Mouse (Mus musculus) cerebellum, postnatal 4 days (tissue): Measurements from ENCODE around the gene Arhgap31.
"Not testable (repeated sequence)": the region's sequence is repeated elsewhere in the genome, so short reads cannot be mapped to it uniquely, and the experiment has no call there.

ENCODE experiments used
- DNase-seq, 2 experiments: peaks; one replicate each; pipeline ENCODE4 v3.0.0; 2022; ENCODE audit warnings: low spot score in 2 of 2, mixed read lengths in 1 of 2

Arhgap31 gene

DNA sequence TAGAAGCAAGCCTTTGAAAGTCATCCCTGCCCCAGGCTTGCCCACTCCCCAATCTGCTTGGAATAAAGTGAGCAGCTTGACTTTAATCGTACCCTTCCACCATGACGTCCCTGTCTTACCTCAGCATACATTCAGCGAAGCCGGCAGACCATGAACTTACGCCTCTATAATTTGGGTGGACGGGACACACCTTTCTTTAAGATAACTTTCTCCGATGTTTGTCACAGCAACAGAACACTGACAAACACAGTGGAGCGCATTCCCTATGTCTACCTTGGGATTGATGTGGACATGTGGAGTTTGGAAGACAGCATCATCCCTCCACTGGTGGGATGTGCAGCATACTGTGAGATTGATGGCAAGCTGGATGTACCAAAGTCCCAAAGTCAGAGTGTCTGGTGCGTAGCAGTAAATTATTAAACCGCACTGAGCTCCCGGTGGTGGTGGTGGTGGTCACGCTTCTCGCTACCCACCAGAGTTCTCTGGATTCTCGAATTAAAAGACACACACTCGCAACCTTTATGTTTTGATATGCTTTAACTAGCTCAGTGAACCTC lies 15.6 kb upstream of the Arhgap31 start:
- DNase-seq, result no peak

DNA sequence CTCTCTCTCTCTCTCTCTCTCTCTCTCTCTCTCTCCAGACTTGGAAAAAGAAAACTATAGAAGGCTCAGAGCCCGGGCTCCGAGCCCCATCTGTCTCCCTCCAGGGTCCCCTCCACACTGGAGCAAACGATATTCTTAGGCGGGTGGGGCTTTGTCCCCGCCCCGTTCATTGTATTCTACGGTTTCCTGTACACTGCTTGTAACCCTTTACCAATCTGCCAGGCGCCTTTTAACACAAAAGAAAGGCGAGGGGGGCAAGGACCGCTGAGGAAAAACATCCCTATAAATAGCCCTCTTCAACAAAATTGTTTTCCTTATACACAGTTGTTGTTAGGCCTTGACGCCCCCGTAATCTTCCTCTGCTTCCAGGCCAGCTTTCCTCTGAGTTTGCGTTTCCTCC lies 11.9 kb upstream of the Arhgap31 start:
- DNase-seq, result no peak

GRCm38 (mm10) chr16:38724256-38724655 lies 11.2 kb upstream of the Arhgap31 start:
- DNase-seq, result no peak

DNA sequence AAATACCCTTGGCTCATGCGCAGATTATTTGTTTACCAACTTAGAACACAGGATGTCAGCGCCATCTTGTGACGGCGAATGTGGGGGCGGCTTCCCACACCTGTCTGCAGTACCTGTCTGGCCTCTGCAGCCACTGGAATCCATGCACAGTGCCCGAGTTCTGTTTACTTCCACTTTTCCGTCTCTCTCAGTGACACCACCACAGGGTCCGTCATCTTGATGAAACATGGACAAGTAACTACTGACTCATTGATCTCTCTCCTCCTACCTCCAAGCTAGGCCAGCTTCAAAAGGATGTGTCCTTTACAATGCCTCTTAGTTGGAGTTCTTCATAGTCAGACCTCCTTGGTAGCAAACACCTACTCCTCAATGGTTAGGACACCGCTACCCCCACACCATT lies 8.3 kb upstream of the Arhgap31 start:
- no peak for DNase-seq

GRCm38 (mm10) chr16:38714259-38714526 lies 1.1 kb upstream of the Arhgap31 start:
- DNase-seq, result not testable (repeated sequence)

- DNase-seq, result no peak
Observed at GRCm38 (mm10) chr16:38713404-38714258, 557 bp upstream of the Arhgap31 start.

DNA sequence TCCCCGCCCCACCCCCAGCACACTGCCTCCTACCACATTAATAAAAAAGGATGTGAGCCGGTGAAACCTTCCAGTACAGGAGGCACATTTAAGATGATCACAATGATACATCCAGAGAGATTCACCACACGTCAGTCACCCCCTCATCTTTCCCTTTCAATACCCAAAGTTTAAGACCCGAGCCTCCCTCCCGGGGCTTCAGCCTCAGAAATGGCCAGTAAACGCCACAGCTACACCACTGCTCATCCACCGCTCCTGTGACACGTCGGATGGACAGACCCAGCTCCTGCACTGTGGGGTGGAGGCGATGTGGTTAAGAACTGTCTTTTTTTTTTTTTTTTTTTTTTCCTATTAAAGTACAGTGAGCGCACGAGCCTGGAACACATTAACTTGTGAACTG lies 969 bp downstream of the Arhgap31 start:
- no peak for DNase-seq

DNA sequence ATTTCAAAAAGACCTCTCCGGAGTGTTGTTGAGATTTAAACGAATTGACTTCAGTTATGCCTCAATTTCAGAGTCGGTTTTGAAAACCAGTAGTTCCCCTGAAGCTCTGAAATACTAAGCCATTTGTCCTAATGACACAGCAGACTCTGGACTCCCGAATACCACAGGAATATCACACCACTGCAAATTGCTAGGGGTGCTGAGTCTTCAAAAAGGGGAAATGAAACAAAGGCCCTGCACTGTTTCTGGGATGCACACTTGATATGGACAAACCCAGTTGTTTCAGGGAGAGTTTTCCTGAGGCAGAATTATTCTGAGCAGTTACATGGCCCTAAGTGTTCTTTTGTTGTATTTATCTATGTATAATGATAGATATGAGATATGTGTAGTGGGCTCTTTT lies 1.8 kb downstream of the Arhgap31 start:
- DNase-seq, result no peak

DNA sequence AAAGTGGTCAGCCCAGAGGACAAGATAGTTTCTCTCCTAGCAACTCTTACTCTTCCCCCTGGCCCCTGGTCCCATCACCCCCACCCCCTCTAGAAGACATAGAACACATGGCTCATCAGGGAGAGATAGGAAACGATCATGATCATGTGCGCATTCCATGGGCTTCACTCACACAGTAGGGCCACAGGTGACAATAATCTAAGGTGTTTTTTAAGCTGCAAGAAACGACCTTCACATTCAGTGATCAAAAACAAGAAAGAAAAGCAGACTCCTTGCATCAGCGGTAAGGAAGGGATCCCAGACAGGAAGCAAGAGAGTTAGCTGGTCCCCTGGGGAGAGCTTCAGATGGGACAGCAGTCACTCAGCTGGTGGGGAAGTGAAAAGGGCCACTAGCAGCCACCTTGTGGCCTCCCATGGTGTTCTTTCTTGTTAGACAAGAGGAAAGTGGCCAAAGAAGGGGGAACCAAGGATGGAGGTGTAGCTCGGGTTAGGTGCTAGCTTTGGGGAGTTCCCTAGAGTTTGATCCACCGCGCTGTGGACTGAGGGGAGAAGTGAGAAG lies 4.0 kb downstream of the Arhgap31 start:
- no peak for DNase-seq

DNA sequence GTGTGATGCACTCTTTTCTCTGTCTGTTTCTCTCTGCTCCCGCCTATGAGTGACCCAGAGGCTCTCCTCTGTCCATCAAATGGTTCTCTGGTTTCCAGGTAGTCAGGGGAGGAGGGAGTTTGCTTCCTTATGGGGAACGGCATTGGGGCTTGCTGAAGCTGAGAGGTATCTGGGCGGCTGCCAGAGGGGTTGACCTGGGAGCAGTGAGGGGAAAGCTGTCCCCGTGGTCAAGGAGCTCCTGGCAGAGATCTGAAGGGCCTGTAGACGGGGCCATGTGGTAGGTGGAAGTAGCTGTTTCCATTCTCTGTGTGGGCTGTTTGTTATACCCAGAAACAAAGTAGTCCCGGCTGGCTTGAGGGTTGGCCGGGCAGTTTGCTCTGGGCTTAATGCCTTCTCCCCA lies 6.3 kb downstream of the Arhgap31 start:
- no peak for DNase-seq

DNA sequence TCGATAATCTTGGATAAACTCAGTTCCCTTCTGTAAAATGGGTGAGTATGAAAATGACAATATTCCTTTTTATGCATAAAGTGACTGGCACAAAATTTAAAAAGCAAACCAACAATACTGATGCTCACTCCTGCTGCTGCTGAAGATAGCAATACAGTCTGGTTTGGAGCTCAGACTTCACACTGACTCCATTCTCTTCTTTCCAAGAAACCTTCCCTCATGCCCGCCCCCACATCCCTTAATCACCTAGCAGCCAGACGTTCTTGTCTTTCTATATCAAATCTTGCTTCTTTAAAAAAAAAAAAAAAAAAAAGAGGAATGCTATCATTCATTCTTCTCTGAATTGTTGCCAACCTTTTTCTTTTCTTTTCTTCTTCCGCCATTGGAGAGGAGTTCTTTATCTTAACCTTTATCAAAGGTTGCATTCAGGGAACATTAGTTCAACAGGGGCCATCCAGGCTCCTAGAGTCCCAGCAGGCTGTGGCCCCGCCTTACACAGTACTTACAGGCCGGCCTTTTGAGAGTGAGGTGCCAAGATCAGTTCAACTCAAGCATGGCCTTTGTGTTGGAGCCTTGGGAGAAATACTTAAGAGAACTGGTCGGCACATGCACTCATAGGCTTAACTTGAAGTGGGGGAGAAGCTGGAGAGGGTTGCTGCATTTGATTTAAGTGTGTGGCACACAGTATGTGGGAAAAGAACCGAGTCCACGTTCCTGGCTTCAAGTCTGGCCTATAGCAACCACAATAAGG lies 7.4 kb downstream of the Arhgap31 start:
- no peak for DNase-seq

DNA sequence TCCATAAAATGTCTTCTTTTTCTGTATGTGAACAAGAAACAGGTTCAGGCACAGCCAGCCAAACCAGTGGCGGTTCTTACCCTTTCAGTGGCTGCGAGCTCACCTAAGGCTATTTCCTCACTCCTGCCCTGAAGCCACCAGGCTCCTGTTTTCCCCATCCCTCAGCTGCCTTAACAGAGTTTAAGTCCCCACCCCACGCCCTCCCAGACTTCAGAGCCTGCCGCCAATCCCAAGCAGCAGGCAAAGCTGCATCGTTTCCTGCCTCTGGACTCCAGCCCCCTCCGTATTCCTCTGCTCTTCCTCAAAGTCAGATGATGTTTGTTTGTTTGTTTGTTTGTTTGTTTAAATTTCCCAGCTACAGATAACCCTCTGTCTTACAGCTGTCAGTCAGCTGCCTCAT lies 9.6 kb downstream of the Arhgap31 start:
- DNase-seq, result no peak

DNA sequence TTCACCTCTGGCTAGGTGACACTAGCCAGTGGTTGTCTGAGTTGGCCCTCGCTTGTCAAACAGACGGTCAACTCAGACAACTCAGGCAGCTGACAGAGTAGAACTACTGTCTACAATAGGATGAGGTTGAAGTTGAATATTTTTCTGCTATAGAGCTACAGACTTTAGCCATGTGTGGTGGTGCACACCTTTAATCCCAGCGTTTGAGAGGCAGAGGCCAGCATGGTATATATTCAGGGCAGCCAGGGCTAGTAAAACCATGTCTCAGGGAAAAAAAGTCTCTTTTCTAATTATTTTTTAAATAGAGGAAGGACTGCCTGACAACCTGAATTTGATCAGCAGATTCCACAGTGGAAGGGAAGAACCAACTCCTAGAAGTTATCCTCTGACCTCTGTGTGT lies 10.8 kb downstream of the Arhgap31 start:
- no peak for DNase-seq

GRCm38 (mm10) chr16:38701492-38702185 lies 11.4 kb downstream of the Arhgap31 start:
- no peak for DNase-seq

- no peak for DNase-seq
Observed at GRCm38 (mm10) chr16:38700392-38701162, 12.5 kb downstream of the Arhgap31 start.

GRCm38 (mm10) chr16:38697611-38698010 lies 15.5 kb downstream of the Arhgap31 start:
- DNase-seq, result no peak

DNA sequence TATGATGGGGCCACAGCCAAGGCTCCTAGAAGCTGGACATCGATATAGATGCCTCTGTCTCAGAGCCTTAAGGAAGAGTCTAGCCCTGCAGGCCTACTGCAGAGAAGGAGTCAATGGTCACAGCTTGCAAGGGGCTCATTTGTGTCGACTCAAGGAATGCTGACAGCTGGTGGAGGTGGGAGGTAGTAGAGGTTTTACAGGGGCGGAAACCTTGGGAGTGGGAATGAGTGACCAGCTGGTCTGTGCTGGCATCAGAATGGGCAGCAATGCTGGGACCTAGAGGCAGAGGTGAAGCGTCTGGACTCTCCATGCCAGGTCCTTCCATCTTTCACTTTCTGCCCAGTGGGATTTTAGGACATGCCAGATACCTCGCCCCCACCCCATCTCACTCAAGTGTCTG lies 17.5 kb downstream of the Arhgap31 start:
- no peak for DNase-seq

DNA sequence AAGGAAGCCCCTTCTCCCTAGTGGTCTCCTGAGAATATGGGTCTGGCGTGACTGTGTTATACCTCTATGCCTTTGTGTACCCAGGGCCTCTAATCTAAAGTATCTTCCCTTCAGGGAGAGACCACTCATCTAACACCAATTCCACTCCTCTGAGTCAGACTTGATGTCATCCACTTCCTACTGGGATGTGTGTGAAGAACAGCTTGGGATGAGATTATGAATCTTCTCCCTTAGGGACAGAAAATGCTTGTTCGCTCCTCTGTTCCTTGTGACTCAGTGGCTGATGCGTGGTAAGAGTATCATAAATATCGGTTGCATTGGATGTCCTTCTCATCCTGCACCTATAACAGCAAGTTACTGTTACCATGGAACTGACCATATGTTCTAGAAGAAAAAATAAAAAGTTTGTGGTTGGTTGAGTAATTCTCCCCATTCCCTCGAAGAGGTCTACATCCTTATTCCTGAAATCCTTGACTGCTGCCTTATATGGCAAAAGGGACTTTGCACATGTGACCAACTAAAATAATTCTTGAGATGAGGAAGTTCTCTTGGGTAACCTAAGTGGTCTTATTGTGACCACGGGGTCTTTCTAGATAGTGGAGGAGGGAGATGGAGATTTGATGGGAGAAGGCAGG lies 18.1 kb downstream of the Arhgap31 start:
- DNase-seq, result no peak

- DNase-seq, result no peak
Observed at GRCm38 (mm10) chr16:38690501-38690900, 22.6 kb downstream of the Arhgap31 start.

GRCm38 (mm10) chr16:38689786-38690185 lies 23.3 kb downstream of the Arhgap31 start:
- no peak for DNase-seq
